Comparison of ENCODE assay signal across 8 mouse cellular contexts in genomic region chr14:54575631-54576030, GRCm38 (mm10). TPM values are rescaled to one million over a fixed set of nuclear protein-coding genes. Genes with fewer than 3 reads are reported as not detected.
A peak's percentile ranks its signal among the peaks of the same experiment; 100 is the strongest.
DNase-seq lines count a peak whose midpoint lies in the region; ATAC-seq and TF ChIP-seq lines count a peak whose summit lies in the region.

No protein-coding gene starts in this region.

- peak overlapping the region; percentile 20; the same call in 1 of the 2 replicates for H3K4me3 ChIP-seq in spleen, adult 2 months (ENCODE audit: extremely low read depth, insufficient read depth, insufficient read length)
- peak overlapping the region; percentile 64 for H3K4me3 ChIP-seq in forebrain, embryonic 15.5 days
- peak overlapping the region; percentile 57 for H3K4me3 ChIP-seq in hindbrain, postnatal 0 days (ENCODE audit: low read length)
- peak overlapping the region; percentile 58 to 62 for H3K4me3 ChIP-seq in liver, embryonic 14.5 days (ENCODE audit: insufficient read depth in 1 of 2, low read depth in 2 of 2, low read length in 2 of 2)
- H3K4me3 ChIP-seq in neural tube, embryonic 15.5 days (replicated peaks) = peak overlapping the region; percentile 56

- peak overlapping the region; percentile 63 for H3K9ac ChIP-seq in forebrain, embryonic 15.5 days (replicated peaks)
- H3K9ac ChIP-seq in hindbrain, postnatal 0 days (replicated peaks; ENCODE audit: low read length) = peak overlapping the region; percentile 55
- H3K9ac ChIP-seq in liver, embryonic 14.5 days (replicated peaks) = no peak overlapping the region
- H3K9ac ChIP-seq in neural tube, embryonic 15.5 days (replicated peaks) = peak overlapping the region; percentile 60

- H3K36me3 ChIP-seq in spleen, adult 2 months (ENCODE audit: control insufficient read depth, insufficient read depth, low read length) = no peaks in the 10 kb centered on the region
- H3K36me3 ChIP-seq in forebrain, embryonic 15.5 days = no peaks in the 10 kb centered on the region
- no peaks in the 10 kb centered on the region for H3K36me3 ChIP-seq in hindbrain, postnatal 0 days (ENCODE audit: insufficient read depth, low read length)
- H3K36me3 ChIP-seq in liver, embryonic 14.5 days (replicated peaks; ENCODE audit: control insufficient read depth, insufficient read depth, low read depth) = no peaks in the 10 kb centered on the region
- H3K36me3 ChIP-seq in neural tube, embryonic 15.5 days = no peaks in the 10 kb centered on the region

- DNase-seq in spleen, adult 2 months (ENCODE audit: low read depth in 1 of 2, low spot score in 2 of 2) = no peak
- DNase-seq in spleen, postnatal 14 days (ENCODE audit: low spot score in 2 of 2) = no peak
- peak; percentile 29 for DNase-seq in hindbrain, postnatal 0 days (ENCODE audit: low spot score)
- no peak for DNase-seq in liver, embryonic 14.5 days (ENCODE audit: low read depth in 3 of 3, low spot score in 3 of 3)
- DNase-seq in frontal cortex, postnatal 25 days (ENCODE audit: low spot score in 2 of 2) = no peak
- DNase-seq in cerebellum, adult 9-11 months = no peak

- TF ChIP-seq EP300 in liver, embryonic 14.5 days (IDR thresholded peaks at IDR 0.05; ENCODE audit: low read depth) = no peak

- TF ChIP-seq CTCF in spleen, adult 2 months (IDR thresholded peaks at IDR 0.05; ENCODE audit: extremely low read depth, insufficient read depth, insufficient read length, insufficient replicate concordance) = no peak
- TF ChIP-seq CTCF in hindbrain, postnatal 0 days (IDR thresholded peaks at IDR 0.05; ENCODE audit: low read depth) = no peak
- TF ChIP-seq CTCF in liver, embryonic 14.5 days (IDR thresholded peaks at IDR 0.05; ENCODE audit: low read depth) = no peak

- H3K4me2 ChIP-seq in forebrain, embryonic 15.5 days (replicated peaks) = peak overlapping the region; percentile 94
- peak overlapping the region; percentile 96 for H3K4me2 ChIP-seq in hindbrain, postnatal 0 days (ENCODE audit: low read depth, low read length)
- H3K4me2 ChIP-seq in liver, embryonic 14.5 days (ENCODE audit: low read depth) = peak overlapping the region; percentile 70
- H3K4me2 ChIP-seq in neural tube, embryonic 15.5 days = peak overlapping the region; percentile 85

- peaks cover 24% of the 10 kb centered on the region for H3K4me1 ChIP-seq in spleen, adult 2 months (ENCODE audit: control insufficient read depth, insufficient read depth, insufficient read length)
- peaks cover 63% of the 10 kb centered on the region for H3K4me1 ChIP-seq in forebrain, embryonic 15.5 days
- H3K4me1 ChIP-seq in hindbrain, postnatal 0 days (ENCODE audit: insufficient read depth, low read length) = peaks cover 4% of the 10 kb centered on the region; the same call in 1 of the 2 replicates
- peaks cover 4 to 25% of the 10 kb centered on the region in 2 experiments; a peak in 3 of 4 replicates for H3K4me1 ChIP-seq in liver, embryonic 14.5 days (replicated peaks; ENCODE audit: control insufficient read depth in 2 of 2, insufficient read depth in 2 of 2, low read length in 1 of 2)
- peaks cover 64% of the 10 kb centered on the region for H3K4me1 ChIP-seq in neural tube, embryonic 15.5 days

- TF ChIP-seq POLR2A in spleen, adult 2 months (IDR thresholded peaks at IDR 0.05; ENCODE audit: low read depth, low read length) = no peak

- 7% methylated on average over 39 of the region's 39 CpGs for WGBS in spleen, adult 2 months
- under 1% methylated on average over 39 of the region's 39 CpGs for WGBS in forebrain, embryonic 15.5 days
- under 1% methylated on average over 39 of the region's 39 CpGs for WGBS in hindbrain, postnatal 0 days
- 2% methylated on average over 39 of the region's 39 CpGs for WGBS in liver, embryonic 14.5 days (ENCODE audit: insufficient replicate concordance)
- WGBS in neural tube, embryonic 15.5 days = under 1% methylated on average over 39 of the region's 39 CpGs

- no peaks in the 10 kb centered on the region for H3K9me3 ChIP-seq in forebrain, embryonic 15.5 days
- H3K9me3 ChIP-seq in hindbrain, postnatal 0 days (ENCODE audit: low read length) = no peaks in the 10 kb centered on the region
- H3K9me3 ChIP-seq in liver, embryonic 14.5 days (ENCODE audit: control insufficient read depth, low read length) = no peaks in the 10 kb centered on the region
- H3K9me3 ChIP-seq in neural tube, embryonic 15.5 days (replicated peaks) = no peaks in the 10 kb centered on the region

- no peak overlapping the region for H3K27ac ChIP-seq in spleen, adult 2 months (ENCODE audit: insufficient read depth, low read length)
- H3K27ac ChIP-seq in forebrain, embryonic 15.5 days (replicated peaks) = peak overlapping the region; percentile 28
- H3K27ac ChIP-seq in hindbrain, postnatal 0 days = no peak overlapping the region
- H3K27ac ChIP-seq in liver, embryonic 14.5 days = no peak overlapping the region
- H3K27ac ChIP-seq in neural tube, embryonic 15.5 days (replicated peaks) = no peak overlapping the region

- ATAC-seq in forebrain, embryonic 15.5 days (replicated peaks) = no peak
- no peak for ATAC-seq in hindbrain, postnatal 0 days
- 0 out of 2 replicates have a peak, but pooled peaks have one; percentile 15 for ATAC-seq in liver, embryonic 14.5 days (ENCODE audit: insufficient read depth)
- no peak for ATAC-seq in neural tube, embryonic 15.5 days (ENCODE audit: low FRiP score)

- peaks cover 25% of the 10 kb centered on the region for H3K27me3 ChIP-seq in spleen, adult 2 months (ENCODE audit: control insufficient read depth, insufficient read depth, low read length)
- peaks cover 5% of the 10 kb centered on the region; the same call in 1 of the 2 replicates for H3K27me3 ChIP-seq in forebrain, embryonic 15.5 days
- peaks cover 6% of the 10 kb centered on the region; the same call in 1 of the 2 replicates for H3K27me3 ChIP-seq in hindbrain, postnatal 0 days (ENCODE audit: insufficient read depth, low read length)
- H3K27me3 ChIP-seq in liver, embryonic 14.5 days (ENCODE audit: control insufficient read depth, insufficient read depth, low read length) = peaks cover 51% of the 10 kb centered on the region
- peaks cover 40% of the 10 kb centered on the region for H3K27me3 ChIP-seq in neural tube, embryonic 15.5 days (replicated peaks)

RNA-seq across cellular contexts. Expression of gene Ajuba, which starts 1.7 kb away (rescaled TPM):
- 3.0 and 3.9 TPM in 2 replicates for polyA plus RNA-seq in spleen, adult 2 months (2012; rRNA removed)
- polyA plus RNA-seq in forebrain, embryonic 15.5 days (2015; fragmentation: Nextera tagmentation; extraction: Ambion mirVana) = 11.1 and 13.1 TPM in 2 replicates
- 9.8 and 11.2 TPM in 2 replicates for total RNA-seq in hindbrain, postnatal 0 days (2014; rRNA removed)
- polyA plus RNA-seq in hindbrain, postnatal 0 days (2015; fragmentation: Nextera tagmentation; extraction: Ambion mirVana) = 5.7 and 6.1 TPM in 2 replicates
- 3.7 TPM in 2 replicates for polyA plus RNA-seq in liver, embryonic 14.5 days (2012; rRNA removed)
- 1.0 and 1.8 TPM in 2 replicates for polyA plus RNA-seq in liver, embryonic 14.5 days (2014; fragmentation: Nextera tagmentation; extraction: Ambion mirVana)
- 6.1 and 12.9 TPM in 2 replicates for polyA plus RNA-seq in neural tube, embryonic 15.5 days (2015; fragmentation: Nextera tagmentation; extraction: Ambion mirVana)

RNA-seq across cellular contexts. Expression of gene Haus4, which starts 21.2 kb away (rescaled TPM):
- polyA plus RNA-seq in spleen, adult 2 months (2012; rRNA removed) = 12.8 and 15.1 TPM in 2 replicates
- 29.6 and 31.6 TPM in 2 replicates for polyA plus RNA-seq in forebrain, embryonic 15.5 days (2015; fragmentation: Nextera tagmentation; extraction: Ambion mirVana)
- total RNA-seq in hindbrain, postnatal 0 days (2014; rRNA removed) = 19.1 and 28.9 TPM in 2 replicates
- polyA plus RNA-seq in hindbrain, postnatal 0 days (2015; fragmentation: Nextera tagmentation; extraction: Ambion mirVana) = 21.2 and 23.8 TPM in 2 replicates
- 16.5 and 24.2 TPM in 2 replicates for polyA plus RNA-seq in liver, embryonic 14.5 days (2012; rRNA removed)
- polyA plus RNA-seq in liver, embryonic 14.5 days (2014; fragmentation: Nextera tagmentation; extraction: Ambion mirVana) = 31.6 and 33.7 TPM in 2 replicates
- polyA plus RNA-seq in neural tube, embryonic 15.5 days (2015; fragmentation: Nextera tagmentation; extraction: Ambion mirVana) = 20.5 and 34.8 TPM in 2 replicates

RNA-seq across cellular contexts. Expression of gene 4931414P19Rik, which starts 30.2 kb away (rescaled TPM):
- polyA plus RNA-seq in spleen, adult 2 months (2012; rRNA removed) = 4.2 and 6.0 TPM in 2 replicates
- 8.0 and 8.9 TPM in 2 replicates for polyA plus RNA-seq in forebrain, embryonic 15.5 days (2015; fragmentation: Nextera tagmentation; extraction: Ambion mirVana)
- total RNA-seq in hindbrain, postnatal 0 days (2014; rRNA removed) = 4.8 and 6.8 TPM in 2 replicates
- polyA plus RNA-seq in hindbrain, postnatal 0 days (2015; fragmentation: Nextera tagmentation; extraction: Ambion mirVana) = 2.5 and 3.9 TPM in 2 replicates
- 2.2 and 4.3 TPM in 2 replicates for polyA plus RNA-seq in liver, embryonic 14.5 days (2012; rRNA removed)
- polyA plus RNA-seq in liver, embryonic 14.5 days (2014; fragmentation: Nextera tagmentation; extraction: Ambion mirVana) = 1.1 and 1.9 TPM in 2 replicates
- polyA plus RNA-seq in neural tube, embryonic 15.5 days (2015; fragmentation: Nextera tagmentation; extraction: Ambion mirVana) = 4.4 and 6.5 TPM in 2 replicates

RNA-seq across cellular contexts. Expression of gene Psmb5, which starts 42.2 kb away (rescaled TPM):
- polyA plus RNA-seq in spleen, adult 2 months (2012; rRNA removed) = 82.5 and 102 TPM in 2 replicates
- polyA plus RNA-seq in forebrain, embryonic 15.5 days (2015; fragmentation: Nextera tagmentation; extraction: Ambion mirVana) = 430 and 444 TPM in 2 replicates
- total RNA-seq in hindbrain, postnatal 0 days (2014; rRNA removed) = 181 and 204 TPM in 2 replicates
- polyA plus RNA-seq in hindbrain, postnatal 0 days (2015; fragmentation: Nextera tagmentation; extraction: Ambion mirVana) = 411 and 417 TPM in 2 replicates
- polyA plus RNA-seq in liver, embryonic 14.5 days (2012; rRNA removed) = 95.4 and 111 TPM in 2 replicates
- 205 and 223 TPM in 2 replicates for polyA plus RNA-seq in liver, embryonic 14.5 days (2014; fragmentation: Nextera tagmentation; extraction: Ambion mirVana)
- polyA plus RNA-seq in neural tube, embryonic 15.5 days (2015; fragmentation: Nextera tagmentation; extraction: Ambion mirVana) = 446 and 448 TPM in 2 replicates

RNA-seq across cellular contexts. Expression of gene Psmb11, which starts 45.6 kb away (rescaled TPM):
- not detected in 2 replicates for polyA plus RNA-seq in spleen, adult 2 months (2012; rRNA removed)
- 0.15 TPM in 1 of 2 replicates, not detected in the other for polyA plus RNA-seq in forebrain, embryonic 15.5 days (2015; fragmentation: Nextera tagmentation; extraction: Ambion mirVana)
- total RNA-seq in hindbrain, postnatal 0 days (2014; rRNA removed) = 0.05 TPM in 1 of 2 replicates, not detected in the other
- polyA plus RNA-seq in hindbrain, postnatal 0 days (2015; fragmentation: Nextera tagmentation; extraction: Ambion mirVana) = 0.16 and 0.21 TPM in 2 replicates
- not detected in 2 replicates for polyA plus RNA-seq in liver, embryonic 14.5 days (2012; rRNA removed)
- 0.03 TPM in 1 of 2 replicates, not detected in the other for polyA plus RNA-seq in liver, embryonic 14.5 days (2014; fragmentation: Nextera tagmentation; extraction: Ambion mirVana)
- 0.04 and 27.8 TPM in 2 replicates for polyA plus RNA-seq in neural tube, embryonic 15.5 days (2015; fragmentation: Nextera tagmentation; extraction: Ambion mirVana)
